Mouse (Mus musculus): ENCODE results near the gene Akap12. TPM values are rescaled to one million over a fixed set of nuclear protein-coding genes. Genes with fewer than 3 reads are reported as not detected.
A peak's percentile ranks its signal among the peaks of the same experiment; 100 is the strongest.

The Akap12 gene
- polyA plus RNA-seq, 1 experiment from 2014 or later, result 67.9 TPM

DNA sequence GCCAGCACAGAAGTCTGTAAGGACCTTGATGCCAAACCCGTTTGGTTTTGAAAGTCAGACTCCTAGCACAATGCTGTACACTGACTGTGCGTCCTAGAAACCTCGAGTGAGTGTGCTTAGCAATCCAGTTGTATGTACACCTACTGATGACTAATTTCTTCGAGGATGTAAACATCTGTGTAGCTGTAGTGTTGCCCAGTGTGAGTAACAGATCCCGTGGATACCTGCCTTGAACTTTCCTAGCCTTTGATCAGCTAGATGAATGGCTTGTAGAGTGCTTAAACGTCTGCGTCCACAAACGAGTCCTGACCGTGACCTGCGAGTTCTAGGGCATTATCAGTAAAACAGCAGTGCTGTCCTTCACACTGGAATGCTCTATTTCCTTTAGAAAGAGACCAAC is 122.9 kb downstream of the Akap12 start:
- H3K9ac ChIP-seq (ENCODE audit: low read depth, low read length), result peak overlapping the region; percentile 99
- WGBS, result 19% methylated on average over 10 of the region's 10 CpGs
- H3K9me3 ChIP-seq (ENCODE audit: control insufficient read depth, low read length), result no peaks in the 10 kb centered on the region
- no peak overlapping the region for H3K27ac ChIP-seq (replicated peaks; ENCODE audit: low read depth, low read length)
- H3K27me3 ChIP-seq (replicated peaks; ENCODE audit: control insufficient read depth, insufficient read depth, low read length), result no peaks in the 10 kb centered on the region
- H3K4me2 ChIP-seq (ENCODE audit: low read depth, low read length), result peak overlapping the region; percentile 71
- H3K4me3 ChIP-seq (ENCODE audit: low read depth, low read length), result peak overlapping the region; percentile 97
- peaks cover 19% of the 10 kb centered on the region for H3K36me3 ChIP-seq (ENCODE audit: control insufficient read depth, insufficient read depth, low read length)
- ATAC-seq (ENCODE audit: low read depth) (no peak), DNase-seq (ENCODE audit: low spot score) (no peak)
- peaks cover 21% of the 10 kb centered on the region for H3K4me1 ChIP-seq (ENCODE audit: control insufficient read depth, insufficient read depth, low read length)

DNA sequence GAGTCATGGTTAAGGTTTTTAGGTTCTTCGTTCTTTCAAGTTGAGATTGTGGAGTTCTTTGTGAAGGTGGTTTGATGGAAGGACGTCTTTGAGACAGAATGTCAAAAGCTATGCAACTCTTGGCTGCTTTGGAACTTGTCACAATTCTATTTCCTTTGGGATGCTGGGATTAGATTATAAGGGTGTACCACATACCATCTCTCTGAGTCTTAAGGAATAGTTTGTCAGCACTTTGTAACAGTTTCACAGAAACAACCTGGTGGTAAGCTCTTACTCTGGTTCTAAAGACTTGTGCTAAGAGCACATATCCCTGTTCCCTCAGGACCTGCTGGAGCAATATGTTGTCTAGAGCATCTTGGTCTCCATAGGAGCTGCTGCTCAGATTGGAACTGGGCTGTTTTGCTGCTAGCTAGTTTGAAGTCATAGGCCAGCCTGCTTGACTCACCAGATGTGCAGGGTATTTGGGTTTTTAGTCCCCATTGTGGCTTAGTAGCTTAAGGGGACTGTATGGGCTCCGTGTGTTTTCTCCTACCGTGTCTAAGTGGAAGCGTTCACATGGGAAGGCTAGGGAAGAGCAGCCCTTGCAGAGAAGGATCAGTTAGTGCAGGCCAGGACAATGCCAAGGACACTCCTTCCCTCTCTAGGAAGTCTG is 123.4 kb downstream of the Akap12 start:
- Histone ChIP-seq H3K27ac (replicated peaks; ENCODE audit: low read depth, low read length) (no peak overlapping the region), H3K4me3 (ENCODE audit: low read depth, low read length) (peak overlapping the region; percentile 97), H3K4me1 (ENCODE audit: control insufficient read depth, insufficient read depth, low read length) (peaks cover 21% of the 10 kb centered on the region), H3K9ac (ENCODE audit: low read depth, low read length) (peak overlapping the region; percentile 99), H3K9me3 (ENCODE audit: control insufficient read depth, low read length) (no peaks in the 10 kb centered on the region), H3K27me3 (replicated peaks; ENCODE audit: control insufficient read depth, insufficient read depth, low read length) (no peaks in the 10 kb centered on the region), H3K4me2 (ENCODE audit: low read depth, low read length) (peak overlapping the region; percentile 71), H3K36me3 (ENCODE audit: control insufficient read depth, insufficient read depth, low read length) (peaks cover 23% of the 10 kb centered on the region)
- ATAC-seq (ENCODE audit: low read depth), result no peak
- no peak for DNase-seq (ENCODE audit: low spot score)
- 40% methylated on average over 5 of the region's 5 CpGs for WGBS

DNA sequence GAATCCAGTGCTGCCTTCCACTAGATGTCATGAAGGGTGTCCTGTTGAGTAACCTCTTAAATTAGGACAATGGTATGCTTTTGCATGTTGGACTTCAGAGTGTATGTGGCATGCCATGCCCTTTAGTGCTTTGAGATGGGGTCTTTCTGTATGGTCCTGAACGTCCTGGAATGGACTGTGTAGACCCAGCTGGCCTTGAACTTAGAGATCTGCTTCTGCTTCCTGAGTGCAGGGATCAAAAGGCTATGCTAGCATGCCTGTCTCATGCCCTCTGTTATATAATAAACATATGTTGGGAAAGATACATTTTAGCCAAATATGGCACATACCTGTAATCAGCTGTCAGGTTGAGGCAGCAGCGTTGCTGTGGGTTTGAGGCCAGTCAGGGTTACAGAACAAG is 124.4 kb downstream of the Akap12 start:
- ATAC-seq (ENCODE audit: low read depth), result no peak
- DNase-seq (ENCODE audit: low spot score), result no peak
- Histone ChIP-seq H3K27me3 (replicated peaks; ENCODE audit: control insufficient read depth, insufficient read depth, low read length) (no peaks in the 10 kb centered on the region), H3K4me1 (ENCODE audit: control insufficient read depth, insufficient read depth, low read length) (peaks cover 21% of the 10 kb centered on the region), H3K27ac (replicated peaks; ENCODE audit: low read depth, low read length) (no peak overlapping the region), H3K4me2 (ENCODE audit: low read depth, low read length) (no peak overlapping the region), H3K9me3 (ENCODE audit: control insufficient read depth, low read length) (no peaks in the 10 kb centered on the region), H3K36me3 (ENCODE audit: control insufficient read depth, insufficient read depth, low read length) (peaks cover 23% of the 10 kb centered on the region), H3K4me3 (ENCODE audit: low read depth, low read length) (no peak overlapping the region), H3K9ac (ENCODE audit: low read depth, low read length) (no peak overlapping the region)
- 53% methylated on average over 2 of the region's 2 CpGs for WGBS

DNA sequence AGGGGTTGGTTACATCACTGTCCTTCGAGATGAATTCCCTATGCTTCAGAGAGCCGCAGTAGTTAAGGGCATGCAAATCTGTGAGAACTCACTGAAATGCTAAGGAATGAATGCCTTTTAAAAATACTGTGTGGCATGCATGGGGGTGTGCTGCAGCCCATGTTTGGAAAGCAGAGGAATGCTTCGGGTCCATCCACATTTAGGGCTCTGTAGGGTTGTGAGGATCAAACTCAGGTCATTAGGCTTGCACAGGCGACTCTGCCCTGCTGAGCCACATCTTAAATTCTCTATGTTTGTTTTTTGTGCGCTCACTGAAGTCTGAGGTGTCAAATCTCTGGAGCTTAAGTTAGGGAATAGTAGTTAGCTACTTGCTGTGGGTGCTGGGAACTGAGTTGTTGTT is 124.9 kb downstream of the Akap12 start:
- Histone ChIP-seq H3K36me3 (ENCODE audit: control insufficient read depth, insufficient read depth, low read length) (peaks cover 28% of the 10 kb centered on the region), H3K9me3 (ENCODE audit: control insufficient read depth, low read length) (no peaks in the 10 kb centered on the region), H3K27me3 (replicated peaks; ENCODE audit: control insufficient read depth, insufficient read depth, low read length) (no peaks in the 10 kb centered on the region), H3K4me3 (ENCODE audit: low read depth, low read length) (no peak overlapping the region), H3K4me2 (ENCODE audit: low read depth, low read length) (no peak overlapping the region), H3K27ac (replicated peaks; ENCODE audit: low read depth, low read length) (no peak overlapping the region), H3K9ac (ENCODE audit: low read depth, low read length) (no peak overlapping the region), H3K4me1 (ENCODE audit: control insufficient read depth, insufficient read depth, low read length) (peaks cover 21% of the 10 kb centered on the region)
- no peak for ATAC-seq (ENCODE audit: low read depth)
- WGBS, result 63% methylated on average over 5 of the region's 5 CpGs
- DNase-seq (ENCODE audit: low spot score), result no peak

DNA sequence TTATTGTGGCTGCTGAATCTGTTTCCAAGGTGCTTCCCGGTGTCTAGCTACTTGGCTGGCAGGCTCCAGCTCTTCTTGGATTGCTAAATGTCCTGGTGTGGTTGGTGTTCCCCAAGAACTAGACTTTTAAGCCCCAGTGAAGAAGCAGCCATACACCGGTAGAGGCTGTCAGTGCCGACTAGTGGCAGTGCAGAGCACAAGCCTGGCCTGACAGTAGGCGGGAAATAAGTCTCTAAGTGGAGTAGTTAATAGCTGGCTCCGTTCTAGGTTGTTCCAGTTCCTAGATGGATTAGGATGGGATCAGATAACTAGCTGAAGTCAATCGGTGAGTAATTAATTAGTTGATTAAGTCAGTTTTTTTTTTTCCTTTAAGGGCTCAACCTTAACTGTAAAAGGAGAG is 125.7 kb downstream of the Akap12 start:
- Histone ChIP-seq H3K4me1 (ENCODE audit: control insufficient read depth, insufficient read depth, low read length) (peaks cover 21% of the 10 kb centered on the region), H3K27ac (replicated peaks; ENCODE audit: low read depth, low read length) (no peak overlapping the region; the same call in 1 of the 2 replicates), H3K27me3 (replicated peaks; ENCODE audit: control insufficient read depth, insufficient read depth, low read length) (no peaks in the 10 kb centered on the region), H3K4me2 (ENCODE audit: low read depth, low read length) (no peak overlapping the region), H3K9me3 (ENCODE audit: control insufficient read depth, low read length) (no peaks in the 10 kb centered on the region), H3K36me3 (ENCODE audit: control insufficient read depth, insufficient read depth, low read length) (peaks cover 31% of the 10 kb centered on the region), H3K4me3 (ENCODE audit: low read depth, low read length) (0 out of 2 replicates have a peak overlapping the region, but pooled peaks have one; percentile 0), H3K9ac (ENCODE audit: low read depth, low read length) (no peak overlapping the region)
- 40% methylated on average over 6 of the region's 6 CpGs for WGBS
- DNase-seq (ENCODE audit: low spot score) (peak; percentile 39), ATAC-seq (ENCODE audit: low read depth) (no peak)

DNA sequence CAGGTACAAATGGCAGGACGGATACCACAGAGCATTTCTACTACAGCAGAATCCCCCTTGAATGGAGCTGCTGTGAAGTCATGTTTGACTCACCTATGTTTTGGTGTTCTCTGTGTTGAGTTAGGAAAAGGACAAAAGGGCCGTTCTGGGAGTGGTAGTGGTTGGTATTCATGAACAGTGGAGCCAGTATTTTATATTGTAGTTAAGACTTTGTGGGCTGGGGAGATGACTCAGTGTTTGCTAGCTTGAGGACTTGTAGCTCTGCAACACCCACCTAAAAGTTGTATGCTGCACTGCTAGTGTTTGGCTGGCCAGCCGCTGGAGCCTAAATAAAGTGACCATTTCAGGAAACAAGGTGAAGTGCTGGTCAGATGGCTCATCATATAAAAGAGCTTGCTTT is 129.1 kb downstream of the Akap12 start:
- no peaks in the 10 kb centered on the region for H3K27me3 ChIP-seq (replicated peaks; ENCODE audit: control insufficient read depth, insufficient read depth, low read length)
- no peak overlapping the region for H3K4me2 ChIP-seq (ENCODE audit: low read depth, low read length)
- DNase-seq (ENCODE audit: low spot score), result no peak
- no peak overlapping the region for H3K9ac ChIP-seq (ENCODE audit: low read depth, low read length)
- 87% methylated on average over 3 of the region's 3 CpGs for WGBS
- peaks cover 47% of the 10 kb centered on the region for H3K36me3 ChIP-seq (ENCODE audit: control insufficient read depth, insufficient read depth, low read length)
- peaks cover 8% of the 10 kb centered on the region; the same call in 1 of the 2 replicates for H3K4me1 ChIP-seq (ENCODE audit: control insufficient read depth, insufficient read depth, low read length)
- no peak overlapping the region for H3K27ac ChIP-seq (replicated peaks; ENCODE audit: low read depth, low read length)
- H3K9me3 ChIP-seq (ENCODE audit: control insufficient read depth, low read length), result no peaks in the 10 kb centered on the region
- H3K4me3 ChIP-seq (ENCODE audit: low read depth, low read length), result no peak overlapping the region
- ATAC-seq (ENCODE audit: low read depth), result no peak

DNA sequence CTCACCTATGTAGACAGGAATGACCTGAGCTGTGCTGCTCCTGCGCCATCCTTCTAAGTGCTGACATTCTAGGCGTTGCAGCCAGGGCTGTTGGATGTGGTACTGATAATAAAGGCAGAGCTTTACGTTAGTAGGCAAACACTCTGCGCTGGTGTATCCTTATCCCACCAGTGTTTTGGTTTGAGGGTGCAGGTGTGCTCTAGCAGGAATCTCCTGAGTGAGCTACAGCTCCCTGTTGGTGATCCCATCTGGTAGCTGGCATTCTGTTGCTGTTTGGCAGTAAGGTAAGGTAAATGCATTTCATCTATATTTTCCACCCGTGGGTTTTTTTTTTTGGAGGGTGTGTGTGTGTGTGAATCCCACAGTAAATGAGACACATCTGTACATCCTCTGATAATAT is 131.9 kb downstream of the Akap12 start:
- H3K27ac ChIP-seq (replicated peaks; ENCODE audit: low read depth, low read length), result no peak overlapping the region
- H3K9me3 ChIP-seq (ENCODE audit: control insufficient read depth, low read length), result no peaks in the 10 kb centered on the region
- 81% methylated on average over 5 of the region's 5 CpGs for WGBS
- H3K36me3 ChIP-seq (ENCODE audit: control insufficient read depth, insufficient read depth, low read length), result peaks cover 51% of the 10 kb centered on the region
- H3K4me2 ChIP-seq (ENCODE audit: low read depth, low read length), result no peak overlapping the region
- H3K4me3 ChIP-seq (ENCODE audit: low read depth, low read length), result no peak overlapping the region
- H3K4me1 ChIP-seq (ENCODE audit: control insufficient read depth, insufficient read depth, low read length), result no peaks in the 10 kb centered on the region
- ATAC-seq (ENCODE audit: low read depth), result no peak
- H3K27me3 ChIP-seq (replicated peaks; ENCODE audit: control insufficient read depth, insufficient read depth, low read length), result no peaks in the 10 kb centered on the region
- H3K9ac ChIP-seq (ENCODE audit: low read depth, low read length), result no peak overlapping the region
- no peak for DNase-seq (ENCODE audit: low spot score)

DNA sequence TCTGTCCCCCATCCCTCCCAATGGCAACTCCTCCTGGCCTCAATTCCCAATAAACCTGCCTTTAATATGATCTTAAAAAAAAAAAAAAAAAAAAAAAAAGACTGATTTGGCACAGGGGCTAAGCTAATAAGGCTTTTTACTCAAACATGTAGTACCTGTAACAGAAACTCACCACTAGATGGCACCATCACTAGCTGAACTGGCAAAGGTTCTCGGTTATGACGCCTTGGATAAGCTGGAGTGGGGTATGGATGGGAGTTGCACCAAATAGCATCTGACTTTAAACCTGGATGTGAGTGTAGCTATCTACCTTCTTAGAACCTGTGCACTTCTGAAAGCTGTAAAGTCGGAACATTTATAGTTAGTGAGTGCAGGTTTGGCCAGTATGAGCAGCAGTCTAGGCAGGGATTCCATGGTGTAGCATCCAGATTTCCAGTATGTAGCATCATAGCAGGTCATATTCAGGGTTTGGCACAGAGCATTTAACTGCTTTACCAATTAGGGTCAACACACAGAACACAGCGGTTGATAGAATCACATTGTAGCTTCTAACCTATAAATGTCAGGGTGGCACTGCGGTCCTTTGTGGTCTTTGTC is 138.8 kb downstream of the Akap12 start:
- DNase-seq (ENCODE audit: low spot score) (peak; percentile 85), ATAC-seq (ENCODE audit: low read depth) (peak; percentile 45; the same call in 1 of the 2 replicates)
- H3K4me1 ChIP-seq (ENCODE audit: control insufficient read depth, insufficient read depth, low read length), result no peaks in the 10 kb centered on the region
- H3K27ac ChIP-seq (replicated peaks; ENCODE audit: low read depth, low read length), result no peak overlapping the region
- no peak overlapping the region for H3K4me2 ChIP-seq (ENCODE audit: low read depth, low read length)
- peaks cover 59% of the 10 kb centered on the region for H3K36me3 ChIP-seq (ENCODE audit: control insufficient read depth, insufficient read depth, low read length)
- no peak overlapping the region for H3K9ac ChIP-seq (ENCODE audit: low read depth, low read length)
- WGBS, result 59% methylated on average over 5 of the region's 5 CpGs
- no peaks in the 10 kb centered on the region for H3K27me3 ChIP-seq (replicated peaks; ENCODE audit: control insufficient read depth, insufficient read depth, low read length)
- no peak overlapping the region for H3K4me3 ChIP-seq (ENCODE audit: low read depth, low read length)
- no peaks in the 10 kb centered on the region for H3K9me3 ChIP-seq (ENCODE audit: control insufficient read depth, low read length)

DNA sequence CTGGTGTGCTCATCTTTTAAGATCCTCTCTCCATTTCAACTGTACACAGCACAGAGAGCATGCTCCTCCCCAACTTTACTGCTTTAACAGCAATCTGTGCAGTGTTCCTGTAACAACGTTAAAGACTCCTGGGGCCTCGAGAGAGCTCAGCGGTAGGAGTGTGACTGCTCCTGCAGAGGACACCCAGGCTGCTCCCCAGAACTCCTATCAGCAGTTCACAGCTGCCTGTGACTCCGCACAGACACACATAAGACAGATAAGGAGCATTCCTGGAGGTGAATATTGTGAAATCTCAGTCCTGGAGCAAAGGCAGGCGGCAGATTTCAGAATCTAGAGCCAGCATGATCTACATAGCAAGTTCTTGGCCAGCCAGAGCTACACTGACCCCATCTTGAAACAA is 139.3 kb downstream of the Akap12 start:
- Histone ChIP-seq H3K9ac (ENCODE audit: low read depth, low read length) (no peak overlapping the region), H3K27ac (replicated peaks; ENCODE audit: low read depth, low read length) (no peak overlapping the region), H3K4me1 (ENCODE audit: control insufficient read depth, insufficient read depth, low read length) (no peaks in the 10 kb centered on the region), H3K4me2 (ENCODE audit: low read depth, low read length) (no peak overlapping the region), H3K36me3 (ENCODE audit: control insufficient read depth, insufficient read depth, low read length) (peaks cover 64% of the 10 kb centered on the region), H3K27me3 (replicated peaks; ENCODE audit: control insufficient read depth, insufficient read depth, low read length) (no peaks in the 10 kb centered on the region), H3K9me3 (ENCODE audit: control insufficient read depth, low read length) (no peaks in the 10 kb centered on the region), H3K4me3 (ENCODE audit: low read depth, low read length) (no peak overlapping the region)
- ATAC-seq (ENCODE audit: low read depth) (0 out of 2 replicates have a peak, but pooled peaks have one; percentile 2), DNase-seq (ENCODE audit: low spot score) (no peak)
- WGBS, result 80% methylated on average over 5 of the region's 5 CpGs

Data from embryonic facial prominence, embryonic 14.5 days (tissue).